Mouse (Mus musculus): ENCODE results near the gene Sh3pxd2a.
A peak's percentile ranks its signal among the peaks of the same experiment; 100 is the strongest.

Sh3pxd2a gene

DNA sequence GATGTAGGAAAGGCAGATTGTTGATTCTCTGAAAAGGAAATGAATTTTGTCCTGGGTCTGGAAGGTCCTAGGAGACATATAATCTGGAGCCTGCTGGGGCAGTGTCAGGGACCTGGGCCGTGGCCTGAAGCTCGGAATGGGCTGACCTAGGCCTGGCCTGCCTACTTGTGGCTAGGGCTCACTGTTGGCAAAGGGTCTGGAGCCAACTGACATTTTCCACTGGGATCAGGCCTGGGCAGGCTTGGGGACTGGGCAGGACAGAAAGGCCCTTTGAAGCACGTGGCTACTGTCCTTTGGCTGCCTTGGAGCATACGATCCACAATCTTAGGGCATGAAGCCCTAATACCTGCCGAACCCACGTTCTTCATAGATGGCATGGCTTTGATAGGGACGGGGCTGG is 234.1 kb downstream of the Sh3pxd2a start:
- no peak for DNase-seq (ENCODE audit: low spot score)

DNA sequence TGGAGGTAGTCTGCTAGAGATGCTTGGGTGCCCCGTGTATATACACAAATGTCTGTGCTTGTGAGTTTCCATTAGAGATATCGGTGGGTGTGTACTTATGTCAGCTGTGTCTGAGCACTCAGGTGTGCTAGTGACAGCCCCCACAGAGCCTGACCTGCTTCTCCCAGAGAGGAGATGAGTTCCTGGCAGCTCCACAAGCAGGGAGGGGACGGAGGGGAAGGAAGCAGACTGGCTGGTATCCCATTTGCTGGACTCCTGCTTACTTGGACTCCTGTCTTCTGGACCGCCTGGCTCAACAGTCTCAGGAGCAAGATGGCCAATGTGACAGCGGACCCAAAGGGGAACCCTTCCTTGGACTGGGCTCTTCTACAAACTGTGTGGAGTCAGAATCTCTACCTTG is 234.7 kb downstream of the Sh3pxd2a start:
- no peak for DNase-seq (ENCODE audit: low spot score)

DNA sequence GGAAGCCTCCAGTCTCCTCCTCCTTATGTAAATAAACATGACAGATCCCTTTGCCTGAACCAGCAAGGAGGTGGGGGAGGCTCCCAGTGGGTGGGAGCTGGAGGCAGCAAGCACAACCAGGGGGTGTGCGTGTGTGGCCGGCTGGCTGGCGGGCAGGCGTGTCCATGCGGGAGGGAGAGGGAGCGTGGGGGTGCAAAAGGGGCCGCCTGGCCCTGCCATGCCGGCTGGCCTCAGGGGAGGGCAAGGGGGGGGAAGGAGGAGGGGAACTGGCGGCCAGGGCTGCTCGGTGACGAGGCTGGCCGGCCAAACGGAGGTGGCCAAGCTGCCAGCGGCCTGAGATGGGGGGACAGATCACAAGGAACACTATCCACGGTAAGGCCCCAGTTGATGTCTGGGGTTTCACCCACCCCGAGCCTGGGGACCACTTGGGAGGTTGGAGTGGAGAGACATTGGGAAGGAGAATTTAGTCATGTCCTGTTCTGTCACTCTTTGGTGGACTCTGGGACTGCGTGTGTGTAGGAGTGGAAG is 235.4 kb downstream of the Sh3pxd2a start:
- DNase-seq (ENCODE audit: low spot score) = peak; percentile 27

DNA sequence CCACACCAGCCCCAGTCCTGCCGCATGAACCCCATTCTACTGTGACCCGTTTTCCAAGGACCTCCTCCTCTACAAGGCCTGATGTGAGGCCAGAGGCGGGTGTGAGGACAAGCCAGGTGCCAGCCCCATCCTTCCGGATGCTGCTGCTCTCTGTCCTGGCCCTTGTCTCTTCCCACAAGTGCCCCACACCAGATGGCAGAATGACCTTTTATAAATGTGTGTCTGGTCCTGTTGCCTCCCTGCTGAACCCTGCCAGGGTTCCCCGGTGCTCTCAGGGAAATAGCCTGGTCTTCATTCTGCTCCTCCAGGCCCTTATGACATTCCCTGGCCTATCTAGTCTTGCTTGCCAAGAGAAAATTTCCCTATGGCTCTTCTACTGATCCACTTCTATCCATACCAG is 238.4 kb downstream of the Sh3pxd2a start:
- DNase-seq (ENCODE audit: low spot score) = no peak

DNA sequence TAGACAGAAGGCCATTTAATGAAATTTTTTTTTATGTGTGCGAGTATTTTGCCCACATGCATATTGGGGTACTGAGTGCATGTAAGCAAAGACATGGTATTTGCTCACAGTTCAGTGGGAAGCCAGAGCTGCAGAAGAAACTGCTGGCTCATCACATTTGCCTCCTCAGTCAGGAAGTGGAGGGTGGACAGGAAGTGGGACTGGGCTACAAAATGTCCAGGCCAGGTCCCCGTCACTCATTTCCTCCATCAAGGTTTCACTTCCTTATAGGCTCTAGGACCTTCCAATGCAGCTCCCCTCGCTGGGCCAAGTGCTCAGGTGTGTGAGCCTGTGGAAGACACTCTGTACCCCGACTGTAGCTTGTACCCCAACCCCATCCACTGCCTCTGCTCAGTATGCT is 239.5 kb downstream of the Sh3pxd2a start:
- DNase-seq (ENCODE audit: low spot score) = no peak

DNA sequence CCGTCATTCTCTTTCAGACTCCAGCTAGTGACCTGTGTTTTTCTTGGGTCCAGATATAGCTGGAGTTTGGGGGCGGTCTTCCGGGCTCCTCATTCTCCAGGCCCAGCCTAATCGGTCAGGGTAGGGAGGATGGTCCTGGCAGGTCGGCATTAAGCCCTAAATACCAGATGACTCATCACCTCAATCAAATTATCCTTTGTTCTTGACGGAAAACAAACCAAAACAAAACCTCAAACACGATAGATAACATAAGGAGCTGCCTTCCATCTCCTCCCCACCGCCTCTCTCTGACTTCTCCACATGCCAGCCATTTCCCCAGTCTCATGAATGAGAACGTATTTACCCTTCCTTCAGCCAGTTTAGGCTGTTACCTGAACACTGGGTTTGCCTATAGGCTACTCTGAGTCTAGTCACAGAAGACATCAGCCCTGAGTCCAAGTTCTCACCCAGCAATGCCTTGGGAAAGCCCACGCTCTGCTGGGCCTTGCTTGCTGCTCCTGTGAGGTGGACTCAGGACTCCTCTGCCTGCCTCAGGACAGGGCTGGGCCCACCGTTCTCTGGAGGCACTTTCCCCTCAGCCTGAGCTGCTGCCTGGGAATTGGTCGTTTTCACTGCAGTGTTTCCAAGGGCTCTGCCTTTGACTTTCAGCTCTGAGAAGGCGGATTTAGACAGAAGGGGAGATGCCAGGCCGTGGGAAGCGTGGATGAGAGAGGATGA is 241.2 kb downstream of the Sh3pxd2a start:
- no peak for DNase-seq (ENCODE audit: low spot score)

DNA sequence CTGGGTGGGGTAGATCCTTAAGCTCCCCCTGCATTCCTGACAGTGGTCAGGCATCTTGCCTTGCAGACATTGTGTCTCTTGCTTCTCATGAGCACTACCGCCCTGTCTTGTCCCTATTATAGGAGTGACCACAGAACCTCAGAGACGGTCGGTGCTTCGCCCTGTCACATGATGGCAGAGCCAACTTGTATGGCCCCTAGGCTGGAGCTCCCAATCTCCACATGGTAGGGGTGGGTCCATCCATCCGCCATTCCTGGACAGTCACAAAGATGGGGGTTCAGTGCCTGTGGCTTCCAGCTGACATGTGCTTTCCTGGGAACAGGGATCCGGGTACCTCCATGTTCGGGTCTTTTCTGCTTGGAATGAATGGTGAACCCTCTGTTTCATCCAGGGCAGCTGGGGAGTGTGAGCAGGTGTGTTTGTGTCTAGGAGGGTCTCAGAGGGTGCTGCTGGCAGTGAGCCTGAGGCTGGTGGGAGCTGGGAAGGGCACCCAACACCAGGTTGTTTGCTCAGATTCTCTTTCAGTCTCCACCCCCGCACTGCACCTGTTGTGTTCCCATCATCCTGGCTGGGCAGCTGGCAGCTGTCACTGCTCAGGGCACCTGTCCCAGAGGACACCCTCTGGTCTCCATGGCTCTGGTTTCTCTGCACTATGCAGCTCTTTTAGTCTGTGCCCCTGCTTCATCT is 241.9 kb downstream of the Sh3pxd2a start:
- DNase-seq (ENCODE audit: low spot score) = no peak

DNA sequence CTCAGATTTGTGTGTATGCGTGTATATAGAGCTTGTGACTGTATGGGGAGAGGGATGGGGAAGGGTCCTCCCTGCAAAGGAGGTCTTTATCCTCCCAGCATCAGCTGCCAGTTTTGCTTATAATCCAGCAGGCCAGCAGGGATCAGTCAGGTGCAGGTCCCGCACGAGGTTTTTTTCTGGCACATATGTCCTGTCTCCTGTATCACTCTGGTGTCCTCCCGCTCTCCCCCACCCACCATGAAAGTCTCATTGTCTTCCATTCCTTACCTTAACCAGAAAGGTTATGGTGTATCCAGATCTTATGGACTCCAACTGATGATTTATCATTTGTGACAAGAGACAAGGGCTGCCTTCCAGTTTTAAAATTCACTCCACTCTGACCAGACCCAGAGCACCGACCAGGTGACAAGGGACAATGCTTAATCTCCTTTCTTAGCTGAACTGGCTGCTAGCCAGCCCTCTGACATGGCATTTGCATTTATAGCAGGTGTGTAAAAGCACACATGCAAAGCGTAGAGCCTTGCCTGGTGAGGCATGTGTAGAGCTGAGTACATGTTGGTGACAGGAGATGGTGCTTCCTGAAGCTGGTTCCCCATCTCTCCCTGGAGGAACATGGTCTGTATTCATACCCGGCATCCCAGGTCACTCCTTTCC is 242.6 kb downstream of the Sh3pxd2a start:
- DNase-seq (ENCODE audit: low spot score) = no peak

DNA sequence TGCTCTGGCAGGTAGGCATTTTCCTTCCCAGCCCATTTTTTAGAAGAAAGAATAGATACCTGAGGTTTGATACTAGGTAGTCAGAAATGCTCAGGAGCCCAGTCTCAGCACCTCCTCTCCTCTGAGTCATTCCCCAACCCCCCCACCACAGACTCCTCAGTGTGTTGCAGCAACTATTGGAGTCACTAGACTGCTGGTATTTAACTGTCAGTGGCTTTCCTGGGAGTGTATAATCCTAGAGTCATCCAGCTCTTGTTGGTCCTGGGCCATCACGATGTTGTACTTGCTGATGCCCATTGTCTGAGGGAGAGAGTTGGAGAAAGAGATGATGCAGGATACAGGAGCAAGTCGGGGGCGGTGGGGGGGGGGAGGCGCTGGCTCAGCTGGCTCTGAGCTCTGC is 243.2 kb downstream of the Sh3pxd2a start:
- no peak for DNase-seq (ENCODE audit: low spot score)

DNA sequence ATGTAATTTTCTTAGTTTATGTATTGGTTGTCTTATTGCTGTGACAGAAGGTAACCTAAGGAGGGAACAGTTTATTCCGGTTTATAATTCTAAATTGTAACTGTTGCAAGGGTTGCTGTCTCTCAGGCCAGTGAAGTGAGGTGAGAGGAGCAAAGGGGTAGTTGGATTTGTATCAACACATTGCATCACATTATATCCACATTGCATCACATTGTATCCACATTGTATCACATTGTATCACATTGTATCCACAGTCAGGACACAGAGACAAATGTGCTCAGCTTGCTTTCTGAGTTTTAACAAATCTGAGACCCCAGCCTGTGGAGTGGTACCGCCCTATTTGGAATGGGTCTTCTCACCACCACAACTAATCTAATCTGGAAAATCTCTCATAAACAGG is 244.0 kb downstream of the Sh3pxd2a start:
- no peak for DNase-seq (ENCODE audit: low spot score)

DNA sequence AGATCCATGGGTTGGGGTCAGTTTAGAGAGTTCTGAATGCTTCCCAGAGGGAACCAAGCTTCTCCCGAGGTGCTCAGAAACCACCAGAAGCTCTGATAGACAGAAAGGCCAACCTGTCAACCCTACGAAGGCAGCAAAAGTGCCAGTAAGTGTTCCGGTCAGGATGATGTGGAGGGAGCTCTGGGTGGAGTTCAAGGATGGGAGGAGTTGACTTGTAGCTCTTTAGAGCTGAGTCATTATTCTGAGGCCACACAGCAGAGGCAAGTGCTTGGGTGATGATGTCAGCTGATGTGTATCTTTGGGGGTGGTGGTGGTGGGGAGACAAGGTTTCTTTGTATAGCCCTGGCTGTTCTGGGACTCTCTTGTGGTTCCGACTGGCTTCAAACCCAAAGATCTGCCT is 244.6 kb downstream of the Sh3pxd2a start:
- DNase-seq (ENCODE audit: low spot score) = peak; percentile 28

DNA sequence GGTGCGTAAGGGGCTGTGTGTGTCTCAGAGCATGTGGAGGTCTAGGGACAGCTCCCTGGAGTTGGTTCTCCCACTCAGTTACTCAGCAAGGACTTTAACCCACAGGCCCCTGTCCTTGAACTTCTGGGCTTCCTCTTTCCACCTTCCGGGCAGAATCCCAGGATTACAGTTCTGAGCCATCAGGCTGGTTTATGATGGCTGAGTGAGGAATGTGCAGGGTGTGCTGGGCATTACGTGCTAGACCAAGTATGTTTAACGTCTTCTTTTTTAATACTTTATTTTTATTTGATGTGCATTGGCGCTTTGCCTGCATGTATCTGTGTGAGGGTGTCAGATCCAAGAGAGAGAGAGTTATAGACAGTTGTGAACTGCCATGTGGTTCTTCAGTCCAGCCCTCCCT is 247.4 kb downstream of the Sh3pxd2a start:
- DNase-seq (ENCODE audit: low spot score) = no peak

DNA sequence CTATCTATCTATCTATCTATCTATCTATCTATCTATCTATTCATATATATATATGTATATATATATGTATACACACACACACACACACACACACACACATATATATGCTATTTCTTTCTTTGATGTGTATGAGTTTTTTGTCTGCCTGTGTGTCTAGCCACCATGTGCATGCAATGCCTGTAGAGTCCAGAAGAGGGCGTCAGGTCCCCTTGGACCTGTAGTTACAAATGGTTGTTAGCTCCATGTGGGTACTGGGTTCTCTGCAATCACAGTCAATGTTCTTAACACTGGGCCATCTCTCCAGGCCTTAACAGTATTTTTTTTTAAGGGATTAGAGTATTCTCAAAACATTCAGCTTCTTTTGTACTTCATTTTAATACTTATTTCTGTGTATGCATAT is 250.7 kb downstream of the Sh3pxd2a start:
- no peak for DNase-seq (ENCODE audit: low spot score)

DNA sequence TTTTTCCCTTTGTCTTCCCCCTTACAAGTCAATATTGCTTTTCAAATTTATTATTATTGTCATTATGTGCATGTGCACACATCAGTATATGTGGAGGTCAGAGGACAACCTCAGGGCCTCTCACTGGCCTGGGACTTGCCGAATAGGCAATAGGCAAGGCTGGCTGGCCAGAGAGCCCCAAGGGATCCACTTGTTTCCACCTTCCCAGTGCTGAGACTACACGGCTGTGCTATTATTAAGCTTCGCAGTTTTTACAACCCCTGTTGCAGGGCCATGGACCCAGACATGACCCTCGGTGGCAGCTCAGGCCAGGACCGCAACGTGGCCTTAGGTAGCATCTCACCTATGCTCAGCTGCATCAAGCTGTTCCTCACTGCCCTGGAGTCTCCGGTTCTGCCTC is 251.8 kb downstream of the Sh3pxd2a start:
- DNase-seq (ENCODE audit: low spot score) = no peak

DNA sequence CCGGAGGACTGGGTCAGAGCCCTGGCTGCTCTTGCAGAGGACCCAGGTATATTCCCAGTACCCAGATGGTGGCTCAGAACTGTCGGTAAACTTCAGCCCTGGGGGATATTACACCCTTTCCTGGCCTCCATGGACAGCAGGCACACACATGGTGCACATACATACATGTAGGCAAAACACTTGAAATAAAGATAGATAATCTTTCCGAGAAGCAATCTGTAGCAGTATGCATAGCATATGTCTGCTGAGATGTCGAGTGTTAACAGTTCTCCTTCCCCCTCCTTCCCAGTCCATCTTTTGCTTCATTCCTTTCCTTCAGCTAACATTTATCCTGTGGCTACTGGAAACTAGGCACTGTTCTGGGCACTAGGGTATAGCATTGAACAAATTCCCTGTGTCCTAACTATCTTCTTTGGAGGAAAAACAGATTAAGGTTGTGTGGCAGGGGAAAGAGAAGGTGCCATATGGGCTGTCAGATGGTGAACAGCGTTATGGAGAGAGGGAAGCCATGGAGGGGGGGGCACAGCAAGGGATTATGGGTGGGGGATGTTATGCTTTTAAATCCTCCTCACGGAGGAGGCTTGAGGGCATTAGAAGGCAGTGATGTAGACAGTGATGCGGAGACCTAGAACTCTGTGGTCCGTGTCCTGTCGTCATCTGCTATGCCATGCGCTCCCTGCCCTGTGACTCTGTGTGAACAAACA is 252.4 kb downstream of the Sh3pxd2a start:
- no peak for DNase-seq (ENCODE audit: low spot score)

DNA sequence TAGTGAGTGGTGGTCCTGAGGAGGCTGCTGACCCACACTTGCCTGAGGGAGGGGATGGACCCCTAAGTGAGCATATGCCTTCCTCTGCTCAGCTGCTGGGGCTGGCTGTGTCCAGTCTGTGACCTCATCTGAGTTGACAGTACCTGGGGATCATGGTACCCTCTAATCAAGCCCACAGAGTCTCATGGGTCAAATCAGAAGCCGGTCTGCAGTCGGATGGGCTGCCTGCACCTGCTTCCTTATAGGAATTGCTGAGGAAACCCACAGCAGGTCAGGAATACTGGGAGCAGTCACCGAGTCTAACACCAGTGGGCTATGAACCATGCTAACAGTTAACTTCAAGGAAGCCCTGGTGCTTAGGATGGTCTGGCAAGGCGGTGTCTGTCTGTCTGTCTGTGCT is 253.8 kb downstream of the Sh3pxd2a start:
- DNase-seq (ENCODE audit: low spot score) = no peak

Measured in urinary bladder, postnatal 25 days (tissue).